Mouse (Mus musculus) erythroblast, embryonic 14.5 days (primary cell): Measurements from ENCODE around the gene Pdap1.
"Not testable (repeated sequence)": the region's sequence is repeated elsewhere in the genome, so short reads cannot be mapped to it uniquely, and the experiment has no call there.

Experiments
- GATA1 ChIP-seq: IDR thresholded peaks from 2 replicates; pipeline ENCODE4 v1.6.1; 2012; ENCODE audit warnings: low read length, inconsistent platforms, mixed read lengths
- TAL1 ChIP-seq: IDR thresholded peaks from 3 replicates; pipeline ENCODE4 v1.6.1; 2012; ENCODE audit warnings: low read length, inconsistent platforms, mixed read lengths

DNA sequence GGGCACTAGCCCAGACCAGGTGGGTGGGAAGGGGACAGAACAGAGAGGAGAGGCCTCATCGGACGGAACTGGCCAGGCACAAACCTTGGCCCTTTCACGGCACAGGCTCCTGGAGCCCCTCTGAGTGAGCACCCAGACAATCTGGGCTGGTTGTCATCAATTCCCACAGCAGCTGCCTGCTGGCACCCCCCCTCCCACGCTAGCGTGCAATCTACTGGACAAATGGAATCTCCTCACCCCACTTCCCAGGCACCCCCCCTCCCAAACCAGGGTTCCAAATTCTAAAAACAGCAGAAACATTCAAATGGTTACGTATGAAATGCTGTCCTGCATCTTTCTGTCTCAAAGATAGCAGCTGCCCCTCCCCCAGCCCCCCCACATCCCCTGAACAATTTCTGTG lies 10.3 kb downstream of the Pdap1 start:
- not testable (repeated sequence) for TF ChIP-seq TAL1, GATA1
